Mouse (Mus musculus) frontal cortex, postnatal 10 days (tissue): ENCODE data around the gene Ace.
A peak's percentile ranks its signal among the peaks of the same experiment; 100 is the strongest.

Experiments used
- DNase-seq, 2 experiments: peaks; one replicate each; pipeline ENCODE4 v3.0.0; 2022; ENCODE audit warnings: low spot score in 2 of 2, mixed read lengths in 1 of 2

The Ace gene

DNA sequence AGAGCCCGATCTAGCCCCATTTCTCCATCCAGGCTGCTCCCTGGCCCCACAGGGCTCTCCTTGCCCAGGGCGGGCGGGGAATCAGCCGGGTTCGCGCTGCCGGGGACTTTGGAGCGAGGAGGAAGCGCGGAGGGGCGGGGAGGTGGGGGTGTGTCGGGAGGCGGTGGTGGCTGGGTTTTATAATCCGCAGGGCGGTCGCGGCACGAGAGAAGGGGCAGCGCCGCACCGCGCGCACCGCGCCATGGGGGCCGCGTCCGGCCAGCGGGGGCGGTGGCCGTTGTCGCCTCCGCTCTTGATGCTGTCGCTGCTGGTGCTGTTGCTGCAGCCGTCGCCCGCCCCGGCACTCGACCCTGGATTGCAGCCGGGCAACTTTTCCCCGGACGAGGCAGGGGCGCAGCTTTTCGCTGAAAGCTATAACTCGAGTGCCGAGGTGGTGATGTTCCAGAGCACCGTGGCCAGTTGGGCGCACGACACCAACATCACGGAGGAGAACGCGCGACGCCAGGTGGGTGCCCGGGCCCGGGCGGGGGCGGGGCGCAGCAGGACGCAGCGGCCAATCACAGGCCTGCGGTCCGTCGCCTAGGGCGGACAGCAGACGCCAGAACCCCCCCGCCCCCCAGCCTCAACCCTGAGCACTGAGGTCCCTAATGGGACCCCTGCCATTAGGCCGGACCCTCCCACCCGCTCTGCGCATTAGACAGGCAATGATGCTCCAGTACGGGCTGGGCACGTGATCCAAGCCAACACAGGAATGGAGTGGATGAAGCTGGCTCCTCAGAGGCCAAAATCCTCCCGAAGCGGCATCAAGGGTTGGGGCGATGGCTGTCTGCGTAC lies at the start of gene Ace:
TSS of gene Ace (plus strand) at position 205 of the 834 bp plus-strand sequence.
- no peak for DNase-seq

- no peak for DNase-seq
These were observed 47.5 kb upstream of the Ace start for GRCm38 (mm10) chr11:105920098-105920785.

GRCm38 (mm10) chr11:105920836-105921235 lies 46.9 kb upstream of the Ace start:
- DNase-seq = no peak

DNA sequence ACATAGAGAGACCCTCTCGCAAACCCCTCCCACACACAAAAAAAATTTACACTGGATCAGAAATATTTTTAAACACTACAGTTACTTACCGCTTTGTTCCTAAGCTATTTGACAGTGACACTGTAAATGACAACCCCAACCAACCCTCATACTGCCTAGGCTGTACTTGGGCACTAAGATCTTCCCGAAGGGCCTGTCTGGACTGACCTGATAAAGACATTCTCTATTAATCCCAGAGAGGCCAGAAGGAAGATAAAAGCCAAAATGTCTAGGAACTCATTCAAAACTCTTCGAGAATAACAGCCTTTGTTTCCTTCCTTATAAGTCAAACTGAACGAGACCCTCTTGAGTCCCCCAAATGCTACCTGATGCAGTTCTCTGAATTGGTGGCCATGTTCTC lies 46.5 kb upstream of the Ace start:
- no peak for DNase-seq

GRCm38 (mm10) chr11:105922769-105923663 lies 44.7 kb upstream of the Ace start:
- DNase-seq = peak in 1 of 2 experiments; percentile 27

DNA sequence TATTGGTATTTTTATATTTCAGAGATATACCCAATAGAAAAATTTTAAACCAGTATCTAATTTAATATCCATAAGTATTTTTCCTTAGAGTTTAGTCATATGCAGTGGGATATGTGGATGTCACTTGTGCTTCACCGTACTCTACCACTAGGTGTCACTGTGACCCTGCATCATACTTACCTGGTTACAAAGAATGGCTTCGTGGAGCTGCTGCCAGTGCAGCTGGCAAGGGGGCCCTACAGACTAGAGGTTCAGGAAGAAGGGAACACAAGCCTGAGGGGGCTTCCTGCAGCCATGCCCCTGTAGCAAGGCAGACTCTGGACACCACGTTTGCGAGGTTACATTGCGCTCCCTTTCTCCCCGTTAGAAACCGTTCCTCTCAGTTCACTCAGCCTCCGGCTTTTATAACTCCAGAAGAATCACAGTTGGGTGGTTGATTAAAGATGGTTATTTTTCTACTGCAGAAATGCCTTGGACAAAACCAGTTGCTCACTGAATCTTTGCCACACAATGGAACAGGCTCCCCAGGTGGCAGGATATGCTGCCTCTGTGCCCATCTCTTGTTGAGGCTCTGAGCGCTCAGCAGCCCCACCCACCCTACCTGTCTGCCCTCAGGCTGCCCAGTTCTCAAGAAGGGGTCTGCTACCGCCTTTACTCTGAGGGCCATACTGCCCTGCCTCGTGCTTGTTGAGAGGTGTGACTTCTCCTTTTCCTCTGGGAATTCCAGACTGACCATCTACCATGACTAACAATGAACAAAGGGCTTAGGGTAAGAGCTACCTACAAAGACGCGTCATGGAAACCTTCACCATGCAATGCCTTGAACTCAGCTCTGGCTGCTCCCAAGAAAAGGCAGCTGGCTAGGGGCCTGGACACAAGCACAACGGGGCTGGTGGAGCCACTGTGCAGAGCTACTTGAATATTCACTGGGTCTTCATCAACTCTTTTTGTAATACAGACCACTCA lies 40.4 kb upstream of the Ace start:
- DNase-seq = peak in 1 of 2 experiments; percentile 68

GRCm38 (mm10) chr11:105928171-105928570 lies 39.6 kb upstream of the Ace start:
- no peak for DNase-seq

GRCm38 (mm10) chr11:105931380-105931779 lies 36.4 kb upstream of the Ace start:
- DNase-seq = no peak

GRCm38 (mm10) chr11:105933746-105934145 lies 34.0 kb upstream of the Ace start:
- DNase-seq = no peak

- no peak for DNase-seq
These were observed 33.4 kb upstream of the Ace start for GRCm38 (mm10) chr11:105934303-105934711.

- no peak for DNase-seq
These were observed 32.9 kb upstream of the Ace start for GRCm38 (mm10) chr11:105934816-105935215.

DNA sequence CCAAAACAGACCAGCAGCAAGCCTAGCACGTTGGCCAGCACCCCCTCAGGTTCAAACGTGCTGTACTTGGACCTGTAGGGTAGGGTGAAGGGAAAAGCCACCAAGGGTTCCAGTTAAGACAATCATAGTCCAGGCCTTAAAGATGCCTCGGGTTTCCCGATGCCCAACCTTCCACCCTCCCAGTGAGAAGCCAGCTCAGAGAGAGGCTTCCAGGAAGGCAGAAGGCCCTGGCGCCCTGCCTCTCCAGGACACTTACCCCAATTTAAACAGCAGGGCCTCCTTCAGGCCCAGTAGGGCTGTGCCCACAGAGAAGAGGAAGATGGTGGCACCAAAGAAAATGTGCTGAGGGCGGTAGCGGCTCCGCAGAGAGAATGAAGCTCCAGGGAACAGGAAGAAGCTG lies 32.2 kb upstream of the Ace start:
- DNase-seq = no peak

GRCm38 (mm10) chr11:105936200-105936599 lies 31.5 kb upstream of the Ace start:
- DNase-seq = peak; percentile 42 to 62

GRCm38 (mm10) chr11:105936974-105937373 lies 30.8 kb upstream of the Ace start:
- DNase-seq = no peak

- DNase-seq = no peak
These were observed 29.0 kb upstream of the Ace start for GRCm38 (mm10) chr11:105938771-105939170.

DNA sequence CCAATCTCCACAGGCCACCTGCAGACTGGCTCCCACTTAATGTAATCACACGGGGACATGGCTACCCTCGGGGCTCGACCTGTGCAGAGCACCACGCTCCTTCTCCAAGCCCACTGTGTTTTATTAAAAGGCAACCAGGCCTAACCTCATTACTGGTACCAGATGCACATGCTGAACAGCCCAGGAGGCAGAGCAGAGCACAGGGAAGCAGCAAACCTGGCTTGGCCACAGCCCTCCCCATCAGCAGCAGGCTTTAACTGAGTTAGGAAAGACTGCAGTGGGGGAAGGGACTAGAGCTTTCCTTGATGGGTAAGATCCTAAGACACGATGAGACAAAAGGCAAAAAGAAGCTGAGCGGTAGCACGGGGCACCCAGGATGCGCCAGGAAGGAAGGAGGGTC lies 25.8 kb upstream of the Ace start:
- DNase-seq = no peak

- no peak for DNase-seq
These were observed 24.3 kb upstream of the Ace start for GRCm38 (mm10) chr11:105943133-105944102.

DNA sequence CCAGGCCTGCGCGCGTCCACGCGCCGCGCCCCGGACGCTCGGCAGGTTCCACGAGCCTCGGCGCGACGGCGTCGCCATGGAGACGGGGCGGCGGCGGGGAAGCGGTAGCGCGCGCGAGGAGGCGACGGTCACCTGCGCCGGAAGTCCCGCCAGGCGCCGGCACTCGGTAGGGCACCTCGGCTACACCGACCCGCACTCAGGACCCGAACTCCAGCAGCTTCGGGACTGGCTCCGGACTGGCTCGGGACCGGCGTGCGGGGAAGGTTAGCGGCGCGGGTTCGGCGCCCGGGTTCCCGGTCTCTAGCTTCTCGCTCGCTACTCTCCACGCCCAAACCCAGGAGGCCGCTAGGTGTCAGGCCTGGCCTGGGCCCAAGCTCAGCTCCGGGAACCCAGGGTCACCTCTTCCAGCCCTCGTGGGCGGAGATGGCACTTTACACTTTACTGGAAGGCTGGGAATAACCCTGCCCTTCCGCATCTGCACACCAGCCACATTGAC lies 23.6 kb upstream of the Ace start:
- peak in 1 of 2 experiments; percentile 64 for DNase-seq
